Mouse (Mus musculus) small intestine, adult 2 months (tissue): Measurements from ENCODE around the gene Atxn2.

Experiments used
- CTCF ChIP-seq: fragments of 200-500 bp; IDR thresholded peaks from 2 replicates; pipeline ENCODE4 v1.5.1; 2012; ENCODE audit warnings: low read depth, mild to moderate bottlenecking, control low read depth, inconsistent platforms, low read length, moderate library complexity, mixed read lengths; ENCODE audit not compliant: insufficient replicate concordance, insufficient read length; ENCODE audit errors: extremely low read depth
- POLR2A ChIP-seq: fragments of 200-500 bp; IDR thresholded peaks from 2 replicates; pipeline ENCODE4 v1.6.1; 2012; ENCODE audit warnings: low read depth, mild to moderate bottlenecking, control low read depth, inconsistent platforms, low read length, moderate library complexity

GRCm38 (mm10) chr5:121749633-121750032 is 38.5 kb downstream of the Atxn2 start:
- TF ChIP-seq CTCF (no peak), POLR2A (no peak)
